Mouse (Mus musculus) stomach, postnatal 0 days (tissue): ENCODE data around the gene Bmpr1a.

Experiments used
- CTCF ChIP-seq: IDR thresholded peaks from 2 replicates; pipeline ENCODE4 v1.5.1; 2016; ENCODE audit warnings: antibody characterized with exemption, low read depth, mild to moderate bottlenecking, moderate library complexity
- EP300 ChIP-seq: optimal IDR thresholded peaks from 2 replicates; pipeline ENCODE3; 2016; ENCODE audit warnings: antibody characterized with exemption

- TF ChIP-seq CTCF: no peak
- peak; percentile 78 for TF ChIP-seq EP300
These were observed 57.8 kb downstream of the Bmpr1a start for GRCm38 (mm10) chr14:34445348-34445747.
